Mouse (Mus musculus): ENCODE data around the gene Tnfrsf19. TPM values are rescaled to one million over a fixed set of nuclear protein-coding genes. Genes with fewer than 3 reads are reported as not detected.
A peak's percentile ranks its signal among the peaks of the same experiment; 100 is the strongest.

Tnfrsf19 gene
- polyA plus RNA-seq, 1 experiment from 2014 or later: 13.8 TPM

- Histone ChIP-seq H3K9me3 (replicated peaks; ENCODE audit: low read length) (no peaks in the 10 kb centered on the region), H3K4me3 (replicated peaks; ENCODE audit: low read depth, low read length) (no peak overlapping the region), H3K27ac (no peak overlapping the region), H3K4me2 (ENCODE audit: low read length) (no peak overlapping the region), H3K27me3 (ENCODE audit: insufficient read depth, low read length) (no peaks in the 10 kb centered on the region), H3K9ac (ENCODE audit: low read depth, low read length) (no peak overlapping the region), H3K4me1 (replicated peaks; ENCODE audit: insufficient read depth, low read length) (no peaks in the 10 kb centered on the region), H3K36me3 (ENCODE audit: insufficient read depth, low read length) (no peaks in the 10 kb centered on the region)
- ATAC-seq (replicated peaks; ENCODE audit: low FRiP score, low read depth) (no peak), DNase-seq (ENCODE audit: low spot score) (no peak)
- WGBS: 74% methylated on average over 7 of the region's 7 CpGs
- no peak for TF ChIP-seq CTCF (IDR thresholded peaks at IDR 0.05; ENCODE audit: low read depth)
Observed at GRCm38 (mm10) chr14:60964016-60964810, 82.1 kb downstream of the Tnfrsf19 start.

- Histone ChIP-seq H3K36me3 (ENCODE audit: insufficient read depth, low read length) (no peaks in the 10 kb centered on the region), H3K4me3 (replicated peaks; ENCODE audit: low read depth, low read length) (no peak overlapping the region), H3K27me3 (ENCODE audit: insufficient read depth, low read length) (no peaks in the 10 kb centered on the region), H3K4me2 (ENCODE audit: low read length) (no peak overlapping the region), H3K27ac (no peak overlapping the region), H3K4me1 (replicated peaks; ENCODE audit: insufficient read depth, low read length) (no peaks in the 10 kb centered on the region), H3K9me3 (replicated peaks; ENCODE audit: low read length) (no peaks in the 10 kb centered on the region), H3K9ac (ENCODE audit: low read depth, low read length) (no peak overlapping the region)
- DNase-seq (ENCODE audit: low spot score): no peak
- no peak for TF ChIP-seq CTCF (IDR thresholded peaks at IDR 0.05; ENCODE audit: low read depth)
- ATAC-seq (replicated peaks; ENCODE audit: low FRiP score, low read depth): no peak
Observed at GRCm38 (mm10) chr14:60957611-60958157, 88.6 kb downstream of the Tnfrsf19 start.

DNA sequence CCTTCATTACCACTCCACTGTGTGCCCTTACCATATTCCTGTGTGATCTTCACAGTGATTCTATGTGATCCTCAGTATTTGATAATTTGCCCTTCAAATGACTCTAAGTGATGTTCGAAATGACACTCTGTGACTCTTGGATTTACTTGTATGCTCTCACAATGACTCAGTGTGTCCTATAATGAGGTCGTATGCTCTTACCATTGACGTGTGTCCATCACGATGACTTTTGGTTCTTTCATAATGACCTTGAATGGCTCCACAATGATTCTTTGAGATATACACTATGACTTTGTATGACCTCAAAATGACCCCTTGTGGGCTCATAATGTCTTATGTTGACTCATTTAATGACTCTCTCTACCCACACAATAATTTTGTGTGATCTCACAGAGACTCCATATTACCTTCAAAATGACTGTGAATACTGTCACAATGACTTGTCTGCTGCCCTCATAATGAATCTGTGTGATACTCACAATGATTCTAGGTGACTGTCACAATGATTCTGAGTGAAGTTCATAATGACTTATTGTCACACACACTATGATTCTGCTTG lies 108.7 kb downstream of the Tnfrsf19 start:
- no peaks in the 10 kb centered on the region for H3K27me3 ChIP-seq (ENCODE audit: insufficient read depth, low read length)
- H3K9ac ChIP-seq (ENCODE audit: low read depth, low read length): no peak overlapping the region
- TF ChIP-seq CTCF (IDR thresholded peaks at IDR 0.05; ENCODE audit: low read depth): no peak
- H3K4me3 ChIP-seq (replicated peaks; ENCODE audit: low read depth, low read length): no peak overlapping the region
- ATAC-seq (replicated peaks; ENCODE audit: low FRiP score, low read depth) (no peak), DNase-seq (ENCODE audit: low spot score) (no peak)
- WGBS: 95% methylated on average over 4 of the region's 4 CpGs
- H3K27ac ChIP-seq: no peak overlapping the region
- H3K9me3 ChIP-seq (replicated peaks; ENCODE audit: low read length): no peaks in the 10 kb centered on the region
- H3K36me3 ChIP-seq (ENCODE audit: insufficient read depth, low read length): no peaks in the 10 kb centered on the region
- H3K4me1 ChIP-seq (replicated peaks; ENCODE audit: insufficient read depth, low read length): no peaks in the 10 kb centered on the region
- no peak overlapping the region for H3K4me2 ChIP-seq (ENCODE audit: low read length)

DNA sequence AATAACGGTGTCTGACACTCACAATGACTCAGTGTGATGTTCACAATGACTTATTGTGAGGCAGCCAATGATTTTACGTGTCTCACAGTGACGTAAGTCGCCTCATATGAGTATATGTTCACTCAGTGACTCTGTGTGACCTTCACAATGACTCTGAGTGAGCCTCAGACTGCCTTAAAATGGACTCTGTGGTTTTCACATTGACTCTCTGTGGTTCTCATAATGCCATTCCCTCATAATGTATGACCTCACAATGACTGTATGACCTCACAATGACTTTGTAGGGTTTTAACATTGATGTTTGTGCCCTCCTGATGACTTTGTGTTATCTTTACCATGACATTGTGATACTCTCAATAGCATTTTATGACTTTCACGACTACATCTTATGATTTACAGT lies 110.6 kb downstream of the Tnfrsf19 start:
- no peaks in the 10 kb centered on the region for H3K36me3 ChIP-seq (ENCODE audit: insufficient read depth, low read length)
- no peak overlapping the region for H3K9ac ChIP-seq (ENCODE audit: low read depth, low read length)
- no peaks in the 10 kb centered on the region for H3K4me1 ChIP-seq (replicated peaks; ENCODE audit: insufficient read depth, low read length)
- WGBS: 79% methylated on average over 5 of the region's 5 CpGs
- ATAC-seq (replicated peaks; ENCODE audit: low FRiP score, low read depth) (no peak), DNase-seq (ENCODE audit: low spot score) (no peak)
- H3K9me3 ChIP-seq (replicated peaks; ENCODE audit: low read length): no peaks in the 10 kb centered on the region
- no peak overlapping the region for H3K4me3 ChIP-seq (replicated peaks; ENCODE audit: low read depth, low read length)
- no peaks in the 10 kb centered on the region for H3K27me3 ChIP-seq (ENCODE audit: insufficient read depth, low read length)
- TF ChIP-seq CTCF (IDR thresholded peaks at IDR 0.05; ENCODE audit: low read depth): no peak
- H3K27ac ChIP-seq: no peak overlapping the region
- H3K4me2 ChIP-seq (ENCODE audit: low read length): no peak overlapping the region

DNA sequence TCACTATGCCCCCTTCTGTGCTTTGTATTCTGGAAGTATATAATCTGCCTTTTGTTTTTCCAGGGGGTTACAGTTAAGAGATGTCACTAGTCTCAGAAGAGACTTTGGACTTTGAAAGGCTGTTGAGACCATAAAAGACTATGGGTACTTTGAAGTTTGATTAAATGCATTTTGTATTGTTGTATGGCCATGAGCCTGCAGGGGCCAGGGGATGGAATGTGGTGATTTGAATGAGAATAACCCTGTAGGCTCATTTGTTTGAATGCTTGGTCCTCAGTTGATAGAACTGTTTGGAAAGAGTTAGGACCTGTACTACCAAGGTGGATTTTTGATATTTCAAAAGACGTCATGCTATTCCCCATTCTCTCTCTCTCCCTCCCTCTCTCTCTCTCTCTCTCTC lies 120.3 kb downstream of the Tnfrsf19 start:
- H3K4me3 ChIP-seq (replicated peaks; ENCODE audit: low read depth, low read length): no peak overlapping the region
- no peak for ATAC-seq (replicated peaks; ENCODE audit: low FRiP score, low read depth)
- no peak overlapping the region for H3K9ac ChIP-seq (ENCODE audit: low read depth, low read length)
- no peak for DNase-seq (ENCODE audit: low spot score)
- no peak overlapping the region for H3K4me2 ChIP-seq (ENCODE audit: low read length)
- no peaks in the 10 kb centered on the region for H3K36me3 ChIP-seq (ENCODE audit: insufficient read depth, low read length)
- TF ChIP-seq CTCF (IDR thresholded peaks at IDR 0.05; ENCODE audit: low read depth): no peak
- no peaks in the 10 kb centered on the region for H3K27me3 ChIP-seq (ENCODE audit: insufficient read depth, low read length)
- no peaks in the 10 kb centered on the region for H3K4me1 ChIP-seq (replicated peaks; ENCODE audit: insufficient read depth, low read length)
- WGBS: 79% methylated on average over 1 of the region's 1 CpGs
- H3K9me3 ChIP-seq (replicated peaks; ENCODE audit: low read length): no peaks in the 10 kb centered on the region
- no peak overlapping the region for H3K27ac ChIP-seq

DNA sequence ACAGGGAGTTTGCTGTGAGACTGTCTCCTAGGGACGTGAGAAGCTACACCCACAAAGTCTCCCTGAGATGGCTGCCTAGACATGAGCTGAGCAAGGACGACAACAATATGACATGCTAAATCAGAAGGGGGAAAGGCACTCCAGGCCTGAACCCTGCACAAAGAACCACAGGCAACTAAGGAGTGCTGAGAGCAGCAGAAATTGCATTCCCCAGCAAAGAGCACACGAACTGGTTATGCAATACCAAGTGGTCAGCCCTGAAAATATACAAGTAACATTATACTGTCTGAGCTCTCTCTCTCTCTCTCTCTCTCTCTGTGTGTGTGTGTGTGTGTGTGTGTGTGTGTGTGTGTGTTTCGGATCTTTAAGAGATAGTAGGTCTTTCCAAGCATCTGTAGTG lies 129.6 kb downstream of the Tnfrsf19 start:
- Histone ChIP-seq H3K9me3 (replicated peaks; ENCODE audit: low read length) (no peaks in the 10 kb centered on the region), H3K27me3 (ENCODE audit: insufficient read depth, low read length) (no peaks in the 10 kb centered on the region), H3K4me2 (ENCODE audit: low read length) (no peak overlapping the region), H3K4me1 (replicated peaks; ENCODE audit: insufficient read depth, low read length) (peaks cover 8% of the 10 kb centered on the region; the same call in 1 of the 2 replicates), H3K4me3 (replicated peaks; ENCODE audit: low read depth, low read length) (no peak overlapping the region), H3K9ac (ENCODE audit: low read depth, low read length) (no peak overlapping the region), H3K27ac (no peak overlapping the region), H3K36me3 (ENCODE audit: insufficient read depth, low read length) (no peaks in the 10 kb centered on the region)
- no peak for TF ChIP-seq CTCF (IDR thresholded peaks at IDR 0.05; ENCODE audit: low read depth)
- DNase-seq (ENCODE audit: low spot score) (peak; percentile 41), ATAC-seq (replicated peaks; ENCODE audit: low FRiP score, low read depth) (no peak)
- WGBS: 40% methylated on average over 4 of the region's 4 CpGs

Other genes starting within 250 kb of the Tnfrsf19 start
- gene Sacs, start 92.0 kb upstream of the Tnfrsf19 start, polyA plus RNA-seq (2015; fragmentation: Nextera tagmentation; extraction: Ambion mirVana): 1.2 TPM in 2 replicates
- gene Sgcg, start 212.0 kb upstream of the Tnfrsf19 start, polyA plus RNA-seq (2015; fragmentation: Nextera tagmentation; extraction: Ambion mirVana): 0.60 and 1.2 TPM in 2 replicates

Measured in kidney, postnatal 0 days (tissue).